14 mouse cellular contexts compared by ENCODE assay signal in genomic region chr10:92404697-92405293, GRCm38 (mm10).
DNase-seq lines count a peak whose midpoint lies in the region; ATAC-seq and TF ChIP-seq lines count a peak whose summit lies in the region.
"Had no signal": no experiment of that assay in that cellular context is flagged by ENCODE, and none has a peak within 500 bp of the region (broad histone marks: within the 10 kb centered on the region; RNA-seq: fewer than 3 reads in every experiment).

No protein-coding gene starts in this region.

- ATAC-seq in kidney, postnatal 0 days (replicated peaks; ENCODE audit: low FRiP score, low read depth), result no peak
- no peak for ATAC-seq in embryonic facial prominence, embryonic 13.5 days (ENCODE audit: insufficient number of reproducible peaks, insufficient read depth, low FRiP score, low TSS enrichment, low read depth)
- no peak for ATAC-seq in hindbrain, embryonic 12.5 days (ENCODE audit: low FRiP score)
- no peak; the same call in 1 of the 2 replicates for ATAC-seq in midbrain, embryonic 16.5 days
- ATAC-seq: intestine, embryonic 15.5 days had no signal

- DNase-seq in kidney, postnatal 0 days (ENCODE audit: low spot score), result peak; percentile 14
- no peak for DNase-seq in kidney, postnatal 14 days
- DNase-seq in adrenal gland, postnatal 14 days, result no peak
- DNase-seq in adrenal gland, postnatal 4 days (ENCODE audit: low spot score in 2 of 2), result no peak
- DNase-seq in adrenal gland, postnatal 10 days, result no peak
- DNase-seq: cerebellum, adult 11-12 months; lung, embryonic 14.5 days had no signal

- 0 out of 2 replicates have a peak overlapping the region, but pooled peaks have one; percentile 5 for H3K9ac ChIP-seq in kidney, postnatal 0 days (ENCODE audit: low read depth, low read length)
- H3K9ac ChIP-seq in embryonic facial prominence, embryonic 13.5 days, result no peak overlapping the region; the same call in 1 of the 2 replicates
- no peak overlapping the region for H3K9ac ChIP-seq in hindbrain, embryonic 12.5 days
- H3K9ac ChIP-seq in midbrain, embryonic 16.5 days (ENCODE audit: low read depth, low read length), result no peak overlapping the region
- H3K9ac ChIP-seq: heart, embryonic 12.5 days; intestine, embryonic 15.5 days; limb, embryonic 12.5 days; lung, embryonic 14.5 days had no signal

- 0 out of 2 replicates have a peak, but pooled peaks cover 3% of the 10 kb centered on the region for H3K4me1 ChIP-seq in kidney, postnatal 0 days (replicated peaks; ENCODE audit: insufficient read depth, low read length)
- no peaks in the 10 kb centered on the region for H3K4me1 ChIP-seq in embryonic facial prominence, embryonic 13.5 days
- H3K4me1 ChIP-seq in hindbrain, embryonic 12.5 days, result 0 out of 2 replicates have a peak, but pooled peaks cover 4% of the 10 kb centered on the region
- 0 out of 2 replicates have a peak, but pooled peaks cover 3% of the 10 kb centered on the region for H3K4me1 ChIP-seq in midbrain, embryonic 16.5 days (ENCODE audit: control insufficient read depth, insufficient read depth, low read length)
- H3K4me1 ChIP-seq: heart, embryonic 12.5 days; intestine, embryonic 15.5 days; limb, embryonic 12.5 days had no signal

- no peaks in the 10 kb centered on the region for H3K27me3 ChIP-seq in kidney, postnatal 0 days (ENCODE audit: insufficient read depth, low read length)
- no peaks in the 10 kb centered on the region for H3K27me3 ChIP-seq in embryonic facial prominence, embryonic 13.5 days
- H3K27me3 ChIP-seq in hindbrain, embryonic 12.5 days, result no peaks in the 10 kb centered on the region
- H3K27me3 ChIP-seq in midbrain, embryonic 16.5 days (ENCODE audit: control insufficient read depth, insufficient read depth, low read depth, low read length), result no peaks in the 10 kb centered on the region
- H3K27me3 ChIP-seq: CH12.LX; heart, embryonic 12.5 days; intestine, embryonic 15.5 days; limb, embryonic 12.5 days had no signal

- no peak for TF ChIP-seq CTCF in kidney, postnatal 0 days (IDR thresholded peaks at IDR 0.05; ENCODE audit: low read depth)

- peak overlapping the region; percentile 37 for H3K4me2 ChIP-seq in kidney, postnatal 0 days (ENCODE audit: low read length)
- H3K4me2 ChIP-seq in embryonic facial prominence, embryonic 13.5 days, result peak overlapping the region; percentile 48
- peak overlapping the region; percentile 21 for H3K4me2 ChIP-seq in hindbrain, embryonic 12.5 days (replicated peaks)
- H3K4me2 ChIP-seq in midbrain, embryonic 16.5 days (ENCODE audit: low read length), result peak overlapping the region; percentile 38
- H3K4me2 ChIP-seq: heart, embryonic 12.5 days; intestine, embryonic 15.5 days; limb, embryonic 12.5 days; lung, embryonic 14.5 days had no signal

- H3K27ac ChIP-seq in kidney, postnatal 0 days, result no peak overlapping the region
- no peak overlapping the region for H3K27ac ChIP-seq in embryonic facial prominence, embryonic 13.5 days
- no peak overlapping the region for H3K27ac ChIP-seq in hindbrain, embryonic 12.5 days
- peak overlapping the region; percentile 18; the same call in 1 of the 2 replicates for H3K27ac ChIP-seq in midbrain, embryonic 16.5 days (ENCODE audit: low read length)
- H3K27ac ChIP-seq: intestine, embryonic 15.5 days; limb, embryonic 12.5 days had no signal

- 44% methylated on average over 15 of the region's 15 CpGs for WGBS in kidney, postnatal 0 days
- 31% methylated on average over 15 of the region's 15 CpGs for WGBS in embryonic facial prominence, embryonic 13.5 days
- WGBS in hindbrain, embryonic 12.5 days, result 50% methylated on average over 15 of the region's 15 CpGs
- WGBS in midbrain, embryonic 16.5 days, result 39% methylated on average over 15 of the region's 15 CpGs

- no peak overlapping the region; the same call in 1 of the 2 replicates for H3K4me3 ChIP-seq in kidney, postnatal 0 days (replicated peaks; ENCODE audit: low read depth, low read length)
- H3K4me3 ChIP-seq in embryonic facial prominence, embryonic 13.5 days, result peak overlapping the region; percentile 25
- H3K4me3 ChIP-seq in hindbrain, embryonic 12.5 days, result no peak overlapping the region
- H3K4me3 ChIP-seq in midbrain, embryonic 16.5 days (ENCODE audit: low read depth, low read length), result no peak overlapping the region
- H3K4me3 ChIP-seq: heart, embryonic 12.5 days; intestine, embryonic 15.5 days; limb, embryonic 12.5 days had no signal

- no peaks in the 10 kb centered on the region for H3K36me3 ChIP-seq in kidney, postnatal 0 days (ENCODE audit: insufficient read depth, low read length)
- H3K36me3 ChIP-seq in embryonic facial prominence, embryonic 13.5 days, result no peaks in the 10 kb centered on the region
- no peaks in the 10 kb centered on the region for H3K36me3 ChIP-seq in hindbrain, embryonic 12.5 days
- H3K36me3 ChIP-seq in midbrain, embryonic 16.5 days (ENCODE audit: control insufficient read depth, insufficient read depth, low read length), result no peaks in the 10 kb centered on the region
- H3K36me3 ChIP-seq: heart, embryonic 12.5 days; intestine, embryonic 15.5 days; limb, embryonic 12.5 days had no signal

- H3K9me3 ChIP-seq in kidney, postnatal 0 days (replicated peaks; ENCODE audit: low read length), result no peaks in the 10 kb centered on the region
- no peaks in the 10 kb centered on the region for H3K9me3 ChIP-seq in embryonic facial prominence, embryonic 13.5 days
- H3K9me3 ChIP-seq in hindbrain, embryonic 12.5 days (replicated peaks), result no peaks in the 10 kb centered on the region
- H3K9me3 ChIP-seq in midbrain, embryonic 16.5 days (replicated peaks; ENCODE audit: control insufficient read depth, low read length, poor library complexity, severe bottlenecking), result no peaks in the 10 kb centered on the region
- H3K9me3 ChIP-seq: heart, embryonic 12.5 days; intestine, embryonic 15.5 days; limb, embryonic 12.5 days had no signal
